Mouse (Mus musculus) heart, adult 9 months (tissue): ENCODE measurements around the gene Mecp2.

Source experiments
- DNase-seq, 2 experiments: peaks; one replicate each; pipeline ENCODE4 v3.0.0; 2022; ENCODE audit warnings: low spot score in 2 of 2

Mecp2 gene

DNA sequence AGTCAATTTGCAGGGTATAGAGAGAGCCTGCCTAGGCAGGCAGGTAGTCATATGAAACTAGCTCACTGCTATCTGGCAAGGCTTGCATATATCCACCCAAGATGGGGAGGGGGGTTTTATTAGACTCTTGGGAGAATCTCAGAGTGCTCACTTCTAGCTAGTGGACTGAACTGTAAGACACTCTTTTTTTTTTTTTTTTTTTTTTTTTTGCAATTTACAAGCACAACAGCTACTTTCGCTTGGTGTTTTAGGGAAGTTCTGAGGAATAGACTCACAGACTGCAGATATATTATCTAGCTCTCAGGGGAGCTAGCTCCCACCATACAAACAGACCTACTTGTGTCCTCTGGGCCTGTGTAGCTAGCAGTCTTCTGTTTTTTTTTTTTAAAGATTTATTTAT, 120.6 kb downstream of the Mecp2 start:
- no peak for DNase-seq

DNA sequence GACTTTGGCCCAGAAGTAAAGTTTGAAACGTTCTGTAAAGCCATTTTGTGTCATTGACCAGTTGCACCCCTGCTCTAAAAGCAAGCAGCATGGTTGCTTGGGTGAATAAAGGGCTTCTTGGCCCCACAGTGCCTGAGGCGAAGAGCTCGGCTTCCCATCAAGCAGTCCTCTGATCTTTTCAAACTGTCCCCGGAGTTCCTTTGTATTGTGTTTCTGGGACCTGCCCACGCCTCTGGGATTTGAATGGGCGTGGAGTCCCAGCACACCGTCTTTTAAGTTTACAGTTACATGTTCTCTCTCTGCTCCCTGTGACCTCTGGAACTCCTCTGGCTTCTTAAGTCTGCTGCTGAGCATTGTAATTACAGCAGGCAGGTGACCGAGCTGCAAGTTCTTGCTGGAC, 127.1 kb downstream of the Mecp2 start:
- no peak for DNase-seq

DNA sequence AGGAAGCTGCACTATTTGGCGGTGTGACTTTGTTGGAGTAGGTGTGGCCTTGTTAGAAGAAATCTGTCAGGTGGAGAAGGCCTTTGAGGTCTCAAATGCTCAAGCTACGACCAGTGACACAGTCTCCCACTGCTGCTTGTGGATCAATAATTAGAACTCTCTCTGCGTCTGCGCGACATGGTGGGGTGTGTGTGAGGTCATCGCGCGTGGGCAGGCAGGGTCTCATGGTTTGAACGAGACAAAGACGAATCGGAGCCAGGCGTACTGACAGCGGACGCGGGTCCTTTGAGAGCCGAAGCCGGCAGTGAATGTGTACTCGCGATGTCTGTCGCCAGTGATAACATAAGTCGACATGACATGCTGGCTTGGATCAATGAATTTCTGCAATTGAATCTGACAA, 128.8 kb downstream of the Mecp2 start:
- no peak for DNase-seq

DNA sequence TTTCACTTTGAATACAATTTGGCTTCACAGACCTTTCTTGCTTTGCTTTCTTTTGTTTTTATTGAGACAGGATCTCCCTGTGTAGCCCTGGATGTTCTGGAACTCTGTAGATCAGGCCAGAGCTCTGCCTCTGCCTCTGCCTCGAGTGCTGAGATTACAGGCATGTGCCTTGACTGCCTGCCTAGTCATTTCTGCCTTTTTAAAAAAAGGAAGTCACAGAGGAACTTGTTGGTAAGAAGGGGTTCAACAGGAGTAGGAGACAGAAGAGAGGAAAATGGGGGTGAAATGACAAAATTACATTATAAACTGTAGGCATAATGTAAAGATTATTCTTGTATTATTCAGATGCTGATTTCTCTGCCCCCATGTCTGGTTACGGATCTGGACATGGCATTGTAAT, 131.5 kb downstream of the Mecp2 start:
- no peak for DNase-seq

DNA sequence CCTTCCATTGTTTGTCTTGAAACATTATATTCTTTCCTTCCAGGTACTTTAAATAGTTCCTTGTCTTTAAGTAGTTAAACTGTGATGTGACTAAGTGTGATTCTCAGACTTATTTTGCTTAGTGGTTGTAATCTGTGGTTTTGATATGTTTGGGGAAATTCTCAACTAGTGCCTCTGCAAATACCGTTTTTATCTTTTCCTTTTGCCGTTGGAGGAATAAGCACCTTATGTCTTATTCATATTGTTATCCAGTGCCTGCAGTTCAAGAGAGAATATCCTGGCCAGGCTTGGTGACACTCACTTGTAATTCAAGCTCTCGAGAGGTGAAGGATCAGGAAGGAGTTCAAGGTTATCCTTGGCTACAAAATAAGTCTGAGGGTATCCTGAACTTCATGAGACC, 134.1 kb downstream of the Mecp2 start:
- DNase-seq, result no peak

DNA sequence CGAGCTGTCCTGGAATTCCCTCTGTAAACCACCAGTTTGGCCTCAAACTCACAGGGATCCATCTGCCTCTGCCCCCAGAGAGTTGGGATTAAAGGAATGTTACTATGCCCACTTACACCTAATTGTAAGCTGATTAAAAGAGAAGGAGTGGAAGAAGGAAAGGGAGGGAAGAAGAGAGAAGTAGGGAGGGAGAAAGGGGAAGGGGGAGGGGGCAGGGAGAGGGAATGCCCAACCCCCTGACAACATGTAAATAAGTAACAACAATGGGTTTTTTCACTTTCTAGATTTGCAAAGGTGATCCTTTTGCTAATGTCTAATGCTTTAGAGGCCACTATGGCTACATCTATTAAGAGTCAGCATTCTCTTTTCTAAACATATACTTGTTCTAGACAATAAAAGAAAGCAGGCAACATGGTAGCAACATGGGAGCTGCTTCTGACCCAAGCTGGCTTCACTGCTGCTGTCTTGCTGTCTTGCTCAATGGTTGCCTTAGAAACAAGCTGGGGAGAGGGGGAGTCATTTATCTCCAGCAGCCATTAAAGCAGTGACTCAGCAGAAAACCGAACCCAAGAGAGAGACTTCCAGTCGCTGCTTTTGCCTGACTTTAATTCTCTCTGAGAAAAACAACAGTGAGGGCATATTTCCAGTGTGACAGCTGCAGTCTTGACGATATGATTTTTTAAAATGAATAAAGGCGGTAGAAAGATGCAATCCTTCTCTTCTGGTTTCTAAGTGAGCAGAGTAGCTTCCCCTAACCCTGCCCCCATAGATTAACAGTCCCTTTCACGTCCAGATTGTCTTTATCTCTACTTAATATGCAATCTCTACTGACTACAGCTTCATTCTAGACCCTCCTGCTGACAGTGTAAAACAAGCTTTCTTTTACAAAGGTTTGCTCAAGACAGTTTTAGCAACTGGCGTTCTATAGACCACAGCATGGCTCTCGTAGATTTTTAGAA, 136.0 kb downstream of the Mecp2 start:
- peak; percentile 64 to 66 for DNase-seq

DNA sequence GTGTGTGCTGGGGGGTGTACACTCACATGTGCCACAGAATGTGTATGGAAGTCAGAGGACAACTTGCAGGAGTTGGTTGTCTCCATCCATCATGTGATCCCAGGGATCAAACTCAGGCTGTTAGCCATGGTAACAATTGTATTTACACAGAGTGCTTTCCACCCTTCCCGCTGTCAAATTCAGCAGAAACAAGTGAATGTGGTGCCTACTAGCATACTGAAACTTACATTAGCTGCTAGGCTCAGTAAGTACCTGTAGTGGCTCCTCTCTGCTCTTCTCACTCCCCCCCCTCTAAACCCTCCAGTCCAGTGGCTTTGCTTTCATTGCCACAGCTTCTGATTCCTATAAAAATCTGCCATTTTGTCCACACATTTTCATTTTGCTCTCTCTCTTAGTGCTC, 157.4 kb downstream of the Mecp2 start:
- DNase-seq, result no peak
